Mouse (Mus musculus): ENCODE results near the gene Camkv. TPM values are rescaled to one million over a fixed set of nuclear protein-coding genes. Genes with fewer than 3 reads are reported as not detected.
A peak's percentile ranks its signal among the peaks of the same experiment; 100 is the strongest.

Gene Camkv
- total and polyA plus RNA-seq, 3 experiments: not detected

GRCm38 (mm10) chr9:107899855-107900254 is 35.6 kb upstream of the Camkv start:
- Histone ChIP-seq H3K27ac (ENCODE audit: insufficient read depth, low read depth) (no peak overlapping the region), H3K9me3 (replicated peaks; ENCODE audit: low read length) (no peaks in the 10 kb centered on the region), H3K4me1 (ENCODE audit: control insufficient read depth in 1 of 2, insufficient read depth in 2 of 2) (peaks cover 9 to 26% of the 10 kb centered on the region in 2 experiments; a peak in 3 of 4 replicates), H3K79me2 (replicated peaks; ENCODE audit: control insufficient read depth, extremely low read depth, insufficient read depth, poor library complexity, severe bottlenecking) (no peaks in the 10 kb centered on the region), H3K4me2 (ENCODE audit: insufficient read depth, low read depth, poor library complexity, severe bottlenecking) (no peak overlapping the region), H3K36me3 (replicated peaks in 1 of 2; ENCODE audit: control insufficient read depth in 1 of 2, insufficient read depth in 1 of 2, low read length in 1 of 2) (peaks cover 25 to 53% of the 10 kb centered on the region in 2 experiments), H3K27me3 (replicated peaks) (no peaks in the 10 kb centered on the region), H3K4me3 (replicated peaks in 1 of 3; ENCODE audit: low read depth in 2 of 3, low read length in 2 of 3, poor library complexity in 1 of 3) (peak overlapping the region in 1 of 3 experiments; percentile 30), H3K9ac (ENCODE audit: insufficient read depth, low read depth) (no peak overlapping the region)
- in situ Hi-C loops (cut with MboI; ENCODE audit: low pct_ligation_motif_present, low pct_unique_long_range_greater_than_20kb, low sequenced_read_pairs): no loop called here
- TF ChIP-seq TCF12 (IDR thresholded peaks at IDR 0.05; ENCODE audit: low read depth, low read length) (0 out of 2 replicates have a peak, but pooled peaks have one; percentile 12), MAZ (IDR thresholded peaks at IDR 0.05; ENCODE audit: low read depth, low read length) (0 out of 2 replicates have a peak, but pooled peaks have one; percentile 46), CHD1 (IDR thresholded peaks at IDR 0.05; ENCODE audit: low read depth, low read length) (no peak), SMC3 (IDR thresholded peaks at IDR 0.05; ENCODE audit: low read depth, low read length) (no peak), IRF4 (IDR thresholded peaks at IDR 0.05; ENCODE audit: low read depth, low read length) (no peak; the same call in 1 of the 2 replicates), ZMIZ1 (IDR thresholded peaks at IDR 0.05; ENCODE audit: low read depth, low read length) (peak; percentile 38; the same call in 1 of the 2 replicates), MAX (IDR thresholded peaks at IDR 0.05; ENCODE audit: low read length) (peak; percentile 31; the same call in 1 of the 2 replicates), PAX5 (IDR thresholded peaks at IDR 0.05; ENCODE audit: low read length) (no peak), MYC (IDR thresholded peaks at IDR 0.05; ENCODE audit: low read depth, low read length) (peak; percentile 19; the same call in 1 of the 2 replicates), MEF2A (IDR thresholded peaks at IDR 0.05; ENCODE audit: borderline replicate concordance, low read depth, low read length) (0 out of 2 replicates have a peak, but pooled peaks have one; percentile 43), RCOR1 (conservative IDR thresholded peaks at IDR 0.05; ENCODE audit: low read depth, low read length) (no peak), ELF1 (IDR thresholded peaks at IDR 0.05; ENCODE audit: low read depth, low read length) (peak; percentile 18; the same call in 1 of the 2 replicates), ETS1 (conservative IDR thresholded peaks at IDR 0.05; ENCODE audit: low read depth, low read length) (peak; percentile 65), USF2 (conservative IDR thresholded peaks at IDR 0.05; ENCODE audit: low read depth, low read length) (no peak), BHLHE40 (IDR thresholded peaks at IDR 0.05; ENCODE audit: low read depth, low read length) (peak; percentile 75), NRF1 (IDR thresholded peaks at IDR 0.05; ENCODE audit: low read depth, low read length) (peak; percentile 74)
- dilution Hi-C loops (cut with MboI; ENCODE audit: extremely low pct_ligation_motif_present, extremely low pct_unique_long_range_greater_than_20kb, low sequenced_read_pairs): no loop called here
- peak; percentile 76 for DNase-seq (ENCODE audit: extremely low read depth)

- TF ChIP-seq ZMIZ1 (IDR thresholded peaks at IDR 0.05; ENCODE audit: low read depth, low read length) (no peak), USF1 (IDR thresholded peaks at IDR 0.05; ENCODE audit: low read depth, low read length) (no peak), BHLHE40 (IDR thresholded peaks at IDR 0.05; ENCODE audit: low read depth, low read length) (no peak), E2F4 (IDR thresholded peaks at IDR 0.05; ENCODE audit: insufficient replicate concordance, low read depth, low read length) (no peak), ETS1 (conservative IDR thresholded peaks at IDR 0.05; ENCODE audit: low read depth, low read length) (no peak), TBP (conservative IDR thresholded peaks at IDR 0.05; ENCODE audit: low read depth, low read length) (no peak)
- H3K9ac ChIP-seq (ENCODE audit: insufficient read depth, low read depth): no peak overlapping the region
- peaks cover 9 to 28% of the 10 kb centered on the region in 2 experiments; a peak in 3 of 4 replicates for H3K4me1 ChIP-seq (ENCODE audit: control insufficient read depth in 1 of 2, insufficient read depth in 2 of 2)
- no peak overlapping the region for H3K27ac ChIP-seq (ENCODE audit: insufficient read depth, low read depth)
- no peak for DNase-seq (ENCODE audit: extremely low read depth)
- no peaks in the 10 kb centered on the region for H3K27me3 ChIP-seq (replicated peaks)
- in situ Hi-C loops (cut with MboI; ENCODE audit: low pct_ligation_motif_present, low pct_unique_long_range_greater_than_20kb, low sequenced_read_pairs): no loop called here
- dilution Hi-C loops (cut with MboI; ENCODE audit: extremely low pct_ligation_motif_present, extremely low pct_unique_long_range_greater_than_20kb, low sequenced_read_pairs): no loop called here
- no peaks in the 10 kb centered on the region for H3K79me2 ChIP-seq (replicated peaks; ENCODE audit: control insufficient read depth, extremely low read depth, insufficient read depth, poor library complexity, severe bottlenecking)
- no peak overlapping the region for H3K4me2 ChIP-seq (ENCODE audit: insufficient read depth, low read depth, poor library complexity, severe bottlenecking)
- H3K4me3 ChIP-seq (replicated peaks in 1 of 3; ENCODE audit: low read depth in 2 of 3, low read length in 2 of 3, poor library complexity in 1 of 3): no peak overlapping the region
- H3K9me3 ChIP-seq (replicated peaks; ENCODE audit: low read length): no peaks in the 10 kb centered on the region
- H3K36me3 ChIP-seq (replicated peaks in 1 of 2; ENCODE audit: control insufficient read depth in 1 of 2, insufficient read depth in 1 of 2, low read length in 1 of 2): peaks cover 25 to 51% of the 10 kb centered on the region in 2 experiments
Observed at GRCm38 (mm10) chr9:107900840-107901626, 34.4 kb upstream of the Camkv start.

Data from CH12.LX (cell line).